Mouse (Mus musculus) MEL-GATA-1-ER (cell line): Measurements from ENCODE around the gene Zfp658.

Source experiments
- DNase-seq: peaks from one replicate; pipeline ENCODE4 v3.0.0-alpha.2; 2012; ENCODE audit warnings: low read depth; ENCODE audit errors: extremely low read depth

Gene Zfp658

GRCm38 (mm10) chr7:43580526-43580925 is 18.5 kb downstream of the Zfp658 start:
- no peak for DNase-seq

DNA sequence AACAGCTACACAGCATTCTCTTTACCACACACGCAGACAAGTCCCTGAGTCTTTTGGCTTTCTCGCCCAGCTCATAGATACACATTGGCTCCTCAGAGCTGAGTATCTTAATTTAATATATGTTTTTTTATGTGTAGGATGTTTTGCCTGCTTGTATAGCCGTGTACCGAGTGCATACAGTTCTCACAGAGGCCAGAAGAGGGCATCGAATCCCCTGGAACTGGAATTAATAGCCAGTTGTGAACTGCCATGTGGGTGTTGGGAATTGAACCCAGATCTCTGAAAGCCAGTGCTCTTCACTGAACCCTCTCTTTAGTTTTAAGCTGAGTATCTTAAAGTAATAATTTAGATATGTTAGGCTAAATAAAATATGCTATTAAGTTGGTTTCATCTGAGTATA is 22.7 kb downstream of the Zfp658 start:
- no peak for DNase-seq

- no peak for DNase-seq
Measured at GRCm38 (mm10) chr7:43601884-43602283, 39.8 kb downstream of the Zfp658 start.

DNA sequence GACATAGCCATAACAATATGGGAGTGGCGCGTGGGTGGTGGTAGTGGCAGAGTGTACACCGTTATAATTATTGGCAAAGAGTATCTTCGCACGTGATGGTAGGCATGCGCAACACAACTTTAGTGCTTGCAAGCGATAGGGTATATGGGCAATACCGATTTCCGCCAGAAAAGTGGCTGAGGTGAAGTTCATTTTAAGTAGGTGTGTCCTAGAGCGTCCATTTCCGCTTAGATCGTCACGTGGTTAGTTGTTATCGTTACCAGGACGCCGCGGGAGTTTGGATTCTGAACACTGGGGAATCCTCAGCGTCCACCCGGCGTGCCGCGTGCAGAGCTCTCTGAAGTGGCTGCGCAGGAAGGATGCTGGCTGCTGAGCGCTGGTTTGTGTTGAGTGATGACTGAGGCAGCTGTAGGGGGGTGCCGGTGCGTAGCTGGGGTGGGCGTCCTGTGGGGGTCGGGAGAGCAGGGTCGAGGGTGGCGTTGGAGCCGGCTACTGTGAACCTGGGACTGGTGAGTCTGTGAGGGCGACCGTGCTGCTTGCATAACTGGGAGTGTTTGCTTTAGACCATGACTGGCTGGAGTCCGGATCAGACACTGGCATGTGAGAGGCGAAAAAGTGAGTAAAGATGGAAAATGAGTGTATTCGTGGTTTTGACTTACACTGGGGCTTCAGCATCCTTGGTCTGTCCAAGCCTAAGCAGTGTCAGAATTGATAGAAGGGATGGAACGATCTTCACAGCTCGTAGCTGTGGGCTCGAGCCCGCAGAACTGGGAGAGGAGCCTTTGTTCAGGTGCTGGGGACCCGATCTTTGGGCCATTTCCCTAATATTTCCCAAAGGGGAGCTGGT is 45.1 kb downstream of the Zfp658 start, which contains the start of gene Zfp819:
Zfp819 (plus strand) TSS at position 274 of the 847 bp plus-strand sequence.
- no peak for DNase-seq

GRCm38 (mm10) chr7:43607743-43608287 is 45.8 kb downstream of the Zfp658 start:
- DNase-seq, result no peak

GRCm38 (mm10) chr7:43608316-43608824 is 46.3 kb downstream of the Zfp658 start:
- no peak for DNase-seq

DNA sequence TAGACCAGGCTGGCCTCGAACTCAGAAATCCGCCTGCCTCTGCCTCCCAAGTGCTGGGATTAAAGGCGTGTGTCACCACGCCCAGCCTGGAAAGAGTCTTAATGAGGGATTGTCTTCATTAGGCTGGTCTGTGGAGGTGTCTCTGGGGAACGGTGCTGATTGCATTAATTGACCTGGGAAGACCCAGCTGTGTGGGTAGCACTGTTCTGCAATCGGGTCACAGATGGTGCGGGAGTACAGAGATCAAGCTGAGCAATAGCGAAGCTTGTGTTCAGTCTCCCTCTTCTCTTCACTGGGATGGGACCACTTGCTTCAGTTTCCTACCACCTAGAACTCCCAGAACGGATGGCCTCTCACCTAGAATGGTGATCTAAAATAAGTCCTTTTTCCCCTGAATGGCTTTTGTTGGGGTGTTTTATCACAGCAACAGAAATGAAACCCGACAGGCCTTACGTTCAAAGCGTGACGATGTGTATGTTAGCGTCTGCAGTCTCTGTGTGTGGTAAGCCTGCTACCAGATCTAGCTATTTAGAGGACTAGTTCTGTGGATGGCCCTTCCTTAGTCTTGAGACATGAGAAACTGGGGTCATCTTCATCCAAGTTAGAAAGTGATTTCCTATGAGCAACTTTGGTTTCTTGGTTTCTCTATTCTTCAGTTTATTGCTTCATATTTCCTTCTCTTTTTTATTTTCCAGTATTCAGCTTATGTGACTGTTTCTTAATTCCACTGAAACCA is 51.9 kb downstream of the Zfp658 start:
- no peak for DNase-seq

GRCm38 (mm10) chr7:43622927-43623326 is 60.9 kb downstream of the Zfp658 start:
- no peak for DNase-seq

- no peak for DNase-seq
Measured at GRCm38 (mm10) chr7:43623819-43624218, 61.8 kb downstream of the Zfp658 start.
